Mouse (Mus musculus): ENCODE measurements around the gene Dtx1.

The Dtx1 gene

DNA sequence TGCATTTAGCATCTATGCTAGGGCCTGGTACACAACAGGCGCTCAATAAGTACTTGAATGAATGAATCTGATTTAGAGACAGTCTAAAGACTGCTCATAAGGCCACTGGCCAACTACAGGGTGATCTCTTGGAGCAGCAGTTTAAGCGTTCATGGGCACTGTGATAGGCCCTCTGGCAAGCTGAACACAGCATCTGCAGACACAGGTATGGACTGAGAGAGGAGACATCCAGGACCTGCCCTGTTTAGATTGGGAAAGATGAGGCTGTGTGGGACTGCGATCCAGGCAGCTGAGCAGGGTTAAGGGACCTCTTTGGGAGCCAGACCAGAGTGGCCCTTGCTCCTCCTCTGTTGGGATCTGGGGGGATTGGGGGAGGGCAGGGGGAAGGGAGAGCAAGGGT lies at the start of gene Dtx1:
Gene Dtx1, minus strand, starts transcription at position 101 of the 400 bp plus-strand sequence.
- DNase-seq: no peak

DNA sequence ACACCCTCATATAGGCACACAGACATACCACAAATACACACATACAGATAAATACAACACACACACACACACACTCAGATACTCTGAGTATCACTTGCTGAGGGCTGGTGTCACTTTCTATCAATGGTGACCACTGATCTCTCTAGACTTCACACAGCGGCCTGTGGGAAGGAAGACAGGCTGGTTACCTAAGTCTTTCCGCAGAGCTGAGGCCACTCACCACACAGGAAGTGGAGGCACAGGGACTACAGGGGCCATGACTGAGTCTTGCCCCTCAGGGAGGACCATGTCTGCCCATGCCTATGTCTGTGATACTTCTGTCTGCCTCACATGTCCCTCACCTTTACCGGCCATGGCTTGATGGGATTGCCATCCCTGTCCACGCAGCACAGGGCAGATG lies 42.5 kb upstream of the Dtx1 start:
- no peak for DNase-seq

GRCm38 (mm10) chr5:120752786-120753185 lies 41.1 kb upstream of the Dtx1 start:
- no peak for DNase-seq

DNA sequence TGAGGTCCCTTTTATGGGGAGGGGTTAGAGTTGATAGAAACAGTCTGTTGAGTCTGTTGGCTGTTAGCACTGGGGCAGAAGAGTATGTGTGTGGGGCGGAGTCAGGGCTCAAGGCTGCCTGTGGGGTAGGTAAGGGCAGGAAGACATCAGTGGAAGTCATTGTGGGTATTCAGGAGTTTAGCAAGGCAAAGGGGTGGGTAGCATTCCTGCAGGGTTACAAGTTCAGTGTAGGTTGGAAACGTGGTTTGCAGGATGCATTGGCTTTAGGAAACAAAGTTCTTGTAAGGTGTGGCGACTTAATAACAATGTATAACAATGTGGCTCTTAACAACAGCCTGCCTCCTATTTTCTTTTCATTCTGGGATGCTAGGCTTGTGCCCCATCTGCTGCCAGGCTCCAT lies 39.5 kb upstream of the Dtx1 start:
- no peak for DNase-seq

- no peak for DNase-seq
Measured at GRCm38 (mm10) chr5:120749688-120750087, 38.0 kb upstream of the Dtx1 start, which contains the start of gene Oas2. Oas2 (minus strand) TSS chr5:120749853.

DNA sequence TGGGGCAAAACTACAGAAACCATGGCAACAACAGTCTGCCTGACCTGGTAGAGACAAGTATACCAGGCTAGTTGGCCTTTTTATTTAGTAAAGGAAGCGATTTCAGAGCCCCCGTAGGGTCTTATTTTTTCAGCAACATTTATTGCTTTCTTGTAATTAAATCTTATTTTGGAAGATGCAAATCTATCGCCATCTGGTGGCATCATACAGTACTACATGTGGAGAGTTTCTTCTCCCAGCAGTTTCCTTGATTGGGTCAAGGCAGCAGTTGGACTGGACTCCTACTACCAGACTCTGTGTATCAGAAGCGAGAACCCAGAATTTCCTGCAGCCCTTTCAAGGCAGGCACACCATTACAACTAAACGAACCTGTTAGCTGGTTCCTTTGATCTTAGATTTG lies 34.7 kb upstream of the Dtx1 start:
- peak; percentile 56 for DNase-seq

- DNase-seq: no peak
Measured at GRCm38 (mm10) chr5:120742125-120742524, 30.4 kb upstream of the Dtx1 start.

- no peak for DNase-seq
Measured at GRCm38 (mm10) chr5:120734380-120734990, 22.8 kb upstream of the Dtx1 start.

DNA sequence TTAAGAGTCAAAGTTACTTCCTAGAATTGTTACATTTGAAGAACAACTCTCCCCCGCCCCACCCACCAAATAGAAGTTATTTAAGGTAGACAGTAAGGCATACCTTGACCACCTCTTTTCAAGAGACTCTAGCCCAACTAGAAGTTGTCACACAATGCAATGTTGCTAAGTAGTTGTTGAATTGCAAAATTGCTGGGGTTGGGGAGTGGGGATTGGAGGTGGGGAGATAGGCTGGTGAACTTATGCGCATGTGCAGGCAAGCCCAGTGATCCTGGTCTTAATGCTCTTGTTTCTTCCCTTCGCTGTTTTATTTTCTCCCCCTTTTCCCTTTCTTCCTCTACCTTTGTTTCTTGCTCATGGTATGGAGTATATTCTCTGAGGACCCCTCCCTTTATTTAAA lies 22.0 kb upstream of the Dtx1 start:
- no peak for DNase-seq

DNA sequence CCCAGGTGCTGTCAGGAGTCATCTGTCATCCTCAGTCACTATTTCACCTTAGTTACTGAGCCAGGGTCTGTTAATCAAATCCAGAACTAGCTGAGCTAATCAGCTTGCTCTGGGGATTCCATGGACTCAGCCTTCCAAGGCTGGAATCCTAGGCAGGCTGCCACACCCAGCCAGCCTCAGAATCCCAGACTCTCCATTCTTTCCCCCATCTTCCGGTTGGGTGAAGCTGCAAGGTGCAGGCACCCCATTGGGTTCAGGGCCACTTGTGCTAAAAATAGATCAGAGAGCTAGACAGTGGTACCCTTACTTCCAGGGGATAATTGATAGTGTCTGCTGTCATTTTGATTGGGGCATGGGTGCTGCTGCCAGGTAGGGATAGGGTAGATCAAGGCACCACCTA lies 21.0 kb upstream of the Dtx1 start:
- DNase-seq: no peak

- DNase-seq: peak; percentile 61
Measured at GRCm38 (mm10) chr5:120729319-120729718, 17.6 kb upstream of the Dtx1 start.

DNA sequence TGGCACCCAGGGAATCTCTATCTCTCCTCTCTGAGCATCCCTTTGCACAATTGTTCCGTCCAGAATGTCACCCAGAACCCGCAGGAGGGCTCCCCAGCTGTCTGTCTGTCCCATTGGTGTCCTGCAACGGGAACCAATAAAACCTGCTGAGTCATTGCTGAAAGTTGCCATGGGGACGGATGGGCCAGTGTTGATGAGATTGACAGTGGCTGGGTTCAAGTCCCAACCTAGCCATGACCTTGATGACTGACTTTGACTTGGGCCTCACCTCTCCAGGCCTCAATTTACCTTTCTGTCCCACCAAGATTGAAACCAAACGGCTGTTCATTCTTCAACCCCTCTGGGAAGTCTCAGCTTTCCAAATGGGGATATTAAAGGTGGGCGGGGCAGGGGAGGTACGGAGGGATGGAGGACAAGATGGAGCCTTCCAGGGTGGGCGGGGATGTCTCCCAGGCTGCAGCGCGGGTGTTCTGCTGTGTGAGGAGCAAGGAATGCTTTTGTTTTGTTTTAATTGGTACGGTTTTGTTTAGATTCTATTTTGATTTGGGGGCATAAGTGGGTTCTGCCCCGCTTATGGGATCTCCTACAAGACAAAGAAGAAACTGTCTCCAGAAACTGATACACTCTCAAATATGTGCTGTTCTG lies 14.2 kb upstream of the Dtx1 start:
- DNase-seq: no peak

DNA sequence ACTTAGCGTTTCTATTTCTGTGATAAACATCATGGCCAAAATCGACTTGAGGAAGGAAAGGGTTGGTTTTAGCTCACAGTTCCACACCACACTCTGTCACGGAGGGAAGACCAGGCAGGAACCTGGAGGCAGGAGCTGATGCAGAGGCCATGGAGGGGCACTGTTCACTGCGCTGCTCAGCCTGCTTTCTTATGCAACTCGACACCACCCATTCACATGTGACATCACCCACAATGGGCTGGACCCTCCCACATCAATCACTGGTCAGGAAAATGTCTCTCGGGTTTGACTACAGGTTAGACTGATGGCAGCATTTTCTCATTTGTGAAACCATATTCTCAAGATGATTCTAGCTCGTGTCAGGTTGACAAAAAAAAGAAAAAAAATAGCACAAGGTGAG lies 9.3 kb upstream of the Dtx1 start:
- no peak for DNase-seq

DNA sequence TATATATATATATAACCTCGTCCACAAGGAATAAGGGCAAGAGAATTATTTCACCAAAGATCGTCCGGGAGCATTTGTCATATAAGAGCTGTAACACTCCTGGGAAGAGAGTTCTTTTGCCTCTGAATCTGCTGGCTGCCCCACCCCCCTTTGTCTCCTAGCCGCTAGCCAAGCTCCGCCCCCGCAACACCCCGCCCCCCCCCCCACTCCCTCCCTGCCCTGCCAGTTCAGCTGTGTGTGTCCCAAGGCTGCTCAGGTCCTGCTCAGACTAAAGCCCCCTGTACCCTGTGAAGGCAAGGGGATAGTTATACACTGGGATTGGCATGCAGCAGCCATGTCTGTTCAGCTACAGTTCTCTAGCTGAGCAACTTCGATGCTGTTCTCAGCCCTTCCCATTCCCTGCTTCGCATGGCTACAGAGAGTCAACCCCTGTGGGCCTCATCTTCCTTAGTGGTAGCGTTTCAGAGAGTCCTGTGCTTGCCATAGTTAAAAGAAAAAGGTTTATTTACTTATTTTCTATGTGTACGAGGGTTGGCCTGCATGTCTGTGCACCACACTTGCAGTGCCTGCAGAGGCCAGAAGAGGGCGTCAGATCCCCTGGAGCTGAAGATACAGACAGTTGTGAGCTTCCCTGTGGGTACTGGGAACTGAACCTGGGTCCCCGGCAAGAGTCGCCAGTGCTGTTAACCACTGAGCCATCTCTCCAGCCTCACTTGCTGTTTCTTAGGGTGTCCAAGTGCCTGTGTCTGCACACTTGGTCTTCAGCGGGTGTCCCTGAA lies 7.1 kb upstream of the Dtx1 start:
- no peak for DNase-seq

DNA sequence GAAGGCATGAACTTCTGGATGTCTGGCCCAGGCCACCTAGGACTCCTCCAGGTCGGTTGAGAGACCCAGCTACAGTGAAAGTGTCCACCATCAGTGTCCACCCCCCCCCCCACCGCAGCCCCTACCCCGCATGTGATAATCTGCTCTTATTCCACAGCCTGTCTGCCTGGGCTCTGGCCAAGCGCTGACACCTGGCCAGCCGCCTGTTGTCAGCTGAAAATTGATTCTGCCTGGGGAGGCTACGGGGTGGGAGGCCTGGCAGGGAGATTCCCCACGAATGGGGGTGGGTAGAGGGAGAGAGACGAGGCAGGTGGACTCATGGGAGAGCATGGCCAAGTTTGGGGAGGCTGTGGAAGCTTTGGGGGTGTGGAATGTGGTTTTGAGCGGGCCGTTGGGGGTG lies 5.4 kb upstream of the Dtx1 start:
- no peak for DNase-seq

DNA sequence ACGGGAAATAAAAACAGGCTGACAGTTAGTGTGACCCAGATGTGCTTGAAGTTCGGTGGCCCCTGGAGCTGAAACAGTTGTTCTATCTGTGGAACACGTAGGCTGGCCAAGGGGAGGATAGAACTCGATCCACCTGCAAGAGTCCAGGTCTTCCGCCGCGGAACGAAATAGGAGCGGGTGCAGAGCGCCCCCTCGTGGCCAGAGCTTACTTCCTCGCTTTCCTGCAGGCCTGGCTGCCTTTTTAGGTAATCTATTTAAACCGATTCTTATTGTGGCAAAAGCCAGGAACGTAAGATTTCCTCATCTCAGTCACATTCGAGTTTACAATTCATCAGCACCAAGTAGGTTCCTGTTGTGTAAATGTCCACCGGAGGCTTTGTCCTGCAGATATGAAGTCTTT lies 2.6 kb upstream of the Dtx1 start:
- peak; percentile 91 for DNase-seq

- peak; percentile 29 for DNase-seq
Measured at GRCm38 (mm10) chr5:120712721-120713120, 994 bp upstream of the Dtx1 start.

- DNase-seq: peak; percentile 83
Measured at GRCm38 (mm10) chr5:120711416-120711815, 311 bp downstream of the Dtx1 start.

- peak; percentile 68 for DNase-seq
Measured at GRCm38 (mm10) chr5:120710826-120711248, 890 bp downstream of the Dtx1 start.

DNA sequence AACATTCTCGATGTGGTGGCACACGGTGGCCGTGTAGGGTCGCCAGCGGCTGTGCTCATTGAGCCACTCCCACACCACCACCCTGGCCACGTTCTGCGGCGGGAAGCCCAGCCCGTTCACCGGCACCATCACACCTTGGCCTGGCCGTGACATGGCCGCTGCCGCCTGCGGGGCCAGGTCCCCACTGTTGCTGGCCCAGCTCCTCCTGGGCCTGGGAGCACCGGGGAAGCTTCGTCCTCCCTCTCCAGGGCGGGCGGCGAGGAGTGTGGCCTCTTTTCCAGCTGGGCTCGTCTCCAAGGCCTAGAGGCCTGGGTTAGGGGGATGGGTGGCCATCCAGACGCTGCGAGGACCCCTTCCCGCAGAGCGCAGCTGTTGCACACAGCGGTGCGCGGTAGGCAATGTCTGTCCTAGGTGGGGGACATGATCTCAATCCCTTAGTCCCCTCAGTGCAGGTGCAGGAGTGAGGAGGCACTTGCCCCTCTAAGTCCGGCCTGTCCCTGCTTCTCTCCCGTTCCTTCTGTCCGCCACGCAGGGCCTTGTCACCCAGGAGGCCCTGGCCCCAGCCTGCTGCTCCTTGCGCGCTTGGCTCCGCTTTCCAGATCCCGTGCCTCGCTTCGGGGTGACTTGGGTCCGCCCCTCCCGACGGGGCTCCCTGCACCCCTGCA lies 1.4 kb downstream of the Dtx1 start:
- DNase-seq: peak; percentile 68

- no peak for DNase-seq
Measured at GRCm38 (mm10) chr5:120706976-120707375, 4.8 kb downstream of the Dtx1 start.

- peak; percentile 44 for DNase-seq
Measured at GRCm38 (mm10) chr5:120706541-120706940, 5.2 kb downstream of the Dtx1 start.

- no peak for DNase-seq
Measured at GRCm38 (mm10) chr5:120704421-120704820, 7.3 kb downstream of the Dtx1 start.

DNA sequence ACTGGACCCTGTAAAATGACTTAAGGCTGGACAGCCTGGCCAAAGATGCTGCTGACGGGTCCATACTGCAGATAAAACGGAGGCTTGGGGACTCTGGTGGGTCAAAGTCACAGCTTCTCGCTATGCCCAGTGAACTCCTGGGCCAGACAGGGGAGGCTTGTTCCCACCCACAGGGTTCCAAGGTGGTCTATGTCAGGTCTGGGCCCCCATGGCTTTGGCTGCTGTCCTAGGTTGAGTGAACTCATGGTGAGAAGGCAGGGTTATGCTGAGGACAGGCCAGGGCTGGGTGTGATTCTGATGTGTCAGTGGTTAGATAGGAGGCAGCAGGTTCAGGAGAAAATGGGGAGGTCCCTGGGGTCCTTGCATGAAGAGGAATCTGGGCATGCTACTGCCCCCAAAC lies 8.1 kb downstream of the Dtx1 start:
- DNase-seq: no peak

All from right cerebral cortex, postnatal 4 days (tissue).